Mouse (Mus musculus): ENCODE measurements around the gene Ehd1.
"Not testable (repeated sequence)": the region's sequence is repeated elsewhere in the genome, so short reads cannot be mapped to it uniquely, and the experiment has no call there.

Gene Ehd1

GRCm38 (mm10) chr19:6281122-6282020 is 4.8 kb downstream of the Ehd1 start:
- DNase-seq: no peak

DNA sequence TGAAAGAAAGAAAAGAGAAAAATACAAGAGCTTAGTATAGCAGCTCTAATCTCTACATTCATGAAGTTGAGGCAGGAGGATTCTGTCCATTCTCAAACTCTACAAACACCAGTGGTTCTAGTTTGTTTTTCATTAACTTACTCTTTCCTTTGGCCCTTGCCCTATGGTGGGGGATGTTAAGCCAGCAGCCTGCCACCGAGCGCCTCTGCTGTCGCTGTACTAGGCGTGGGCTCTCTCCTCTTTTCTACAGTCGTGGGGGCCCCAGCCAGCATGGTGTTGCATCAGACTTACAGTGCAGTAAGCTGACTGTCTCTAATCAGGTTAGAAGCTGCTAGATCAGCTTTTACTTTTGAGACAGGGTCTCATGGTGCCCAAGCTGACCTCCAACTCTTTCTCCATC is 6.5 kb downstream of the Ehd1 start:
- no peak for DNase-seq

DNA sequence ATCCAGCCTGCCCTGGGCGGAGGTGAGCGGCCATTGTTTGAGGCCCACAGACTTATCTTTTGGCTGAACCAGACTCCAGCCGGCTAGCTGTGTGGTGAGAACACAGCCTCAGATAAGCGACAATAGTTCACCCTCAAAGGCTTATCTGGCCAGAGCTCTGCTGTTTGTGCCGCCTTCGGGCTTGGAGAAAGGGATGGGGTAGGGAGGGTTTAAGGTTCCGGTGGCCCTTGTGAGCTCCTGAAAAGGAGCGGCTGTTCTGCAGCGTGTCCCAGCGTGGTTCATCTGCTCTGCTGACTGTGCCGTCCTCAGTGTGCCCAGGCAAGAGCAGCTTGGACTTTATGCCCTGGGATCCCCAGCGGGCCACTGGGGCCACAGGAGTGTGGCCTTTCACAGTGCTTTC is 8.0 kb downstream of the Ehd1 start:
- no peak for DNase-seq

DNA sequence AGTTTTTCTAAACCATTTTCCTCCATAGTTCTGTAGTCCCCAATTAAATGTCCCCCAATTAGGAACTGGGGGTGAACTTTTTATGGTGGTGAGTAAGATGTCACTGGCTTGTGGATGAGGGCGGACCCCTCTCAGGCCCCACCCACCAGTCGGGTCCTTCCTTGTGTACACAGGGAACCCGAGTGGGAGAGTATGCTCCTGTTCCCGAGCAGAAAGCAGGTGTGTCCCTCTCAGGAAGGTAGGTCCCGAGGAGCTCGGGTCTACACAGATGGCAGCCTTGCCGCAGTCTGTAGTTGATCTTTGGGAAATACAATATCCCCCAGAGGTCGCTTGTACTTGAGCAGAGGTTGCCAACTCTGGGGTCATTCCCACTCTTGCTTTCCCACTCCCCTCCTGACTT is 8.7 kb downstream of the Ehd1 start:
- no peak for DNase-seq

GRCm38 (mm10) chr19:6285632-6286433 is 9.3 kb downstream of the Ehd1 start:
- DNase-seq: no peak

- DNase-seq: no peak
Observed at GRCm38 (mm10) chr19:6286434-6287401, 10.2 kb downstream of the Ehd1 start.

GRCm38 (mm10) chr19:6288236-6288894 is 11.8 kb downstream of the Ehd1 start:
- DNase-seq: no peak

DNA sequence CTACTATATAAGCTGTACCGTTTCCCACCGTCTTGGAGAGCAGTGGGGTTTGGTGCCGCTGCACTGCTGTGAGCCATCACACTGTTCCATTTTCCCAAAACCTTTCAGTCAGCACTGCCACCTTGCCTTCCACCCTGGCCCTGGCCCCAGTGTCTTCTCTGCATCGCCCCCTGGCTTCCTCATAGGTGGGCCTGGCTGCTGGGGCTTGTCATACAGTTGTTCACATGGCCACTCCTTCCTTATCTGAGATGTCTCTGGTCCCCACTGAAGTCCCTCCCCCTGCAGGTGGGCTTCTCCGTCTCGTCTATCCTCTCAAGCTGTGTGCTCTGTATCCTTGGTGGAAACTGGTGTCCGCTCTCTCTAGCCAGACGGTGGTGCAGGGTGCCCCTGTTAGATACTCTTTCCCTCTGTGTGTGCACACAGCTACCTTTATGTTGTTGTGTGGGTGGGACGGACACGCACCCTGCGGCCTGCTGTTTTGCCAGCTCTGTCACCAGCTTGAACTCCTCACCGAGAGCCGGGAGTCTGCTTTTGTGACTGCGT is 13.2 kb downstream of the Ehd1 start:
- no peak for DNase-seq

DNA sequence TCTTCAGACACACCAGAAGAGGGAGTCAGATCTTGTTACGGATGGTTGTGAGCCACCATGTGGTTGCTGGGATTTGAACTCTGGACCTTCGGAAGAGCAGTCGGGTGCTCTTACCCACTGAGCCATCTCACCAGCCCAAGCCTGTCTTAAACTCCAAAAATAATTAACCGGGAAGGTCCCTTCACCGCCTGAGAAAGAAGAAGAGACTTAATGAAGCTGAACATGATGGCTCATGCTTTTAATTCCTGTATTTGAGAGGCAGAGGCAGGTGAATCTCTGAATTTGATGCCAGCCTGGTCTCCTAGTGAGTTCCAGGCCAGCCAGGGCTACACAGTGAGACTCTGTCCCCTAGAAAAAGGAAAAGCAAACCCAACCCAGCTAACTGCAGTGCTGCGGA is 14.2 kb downstream of the Ehd1 start:
- DNase-seq: not testable (repeated sequence)

DNA sequence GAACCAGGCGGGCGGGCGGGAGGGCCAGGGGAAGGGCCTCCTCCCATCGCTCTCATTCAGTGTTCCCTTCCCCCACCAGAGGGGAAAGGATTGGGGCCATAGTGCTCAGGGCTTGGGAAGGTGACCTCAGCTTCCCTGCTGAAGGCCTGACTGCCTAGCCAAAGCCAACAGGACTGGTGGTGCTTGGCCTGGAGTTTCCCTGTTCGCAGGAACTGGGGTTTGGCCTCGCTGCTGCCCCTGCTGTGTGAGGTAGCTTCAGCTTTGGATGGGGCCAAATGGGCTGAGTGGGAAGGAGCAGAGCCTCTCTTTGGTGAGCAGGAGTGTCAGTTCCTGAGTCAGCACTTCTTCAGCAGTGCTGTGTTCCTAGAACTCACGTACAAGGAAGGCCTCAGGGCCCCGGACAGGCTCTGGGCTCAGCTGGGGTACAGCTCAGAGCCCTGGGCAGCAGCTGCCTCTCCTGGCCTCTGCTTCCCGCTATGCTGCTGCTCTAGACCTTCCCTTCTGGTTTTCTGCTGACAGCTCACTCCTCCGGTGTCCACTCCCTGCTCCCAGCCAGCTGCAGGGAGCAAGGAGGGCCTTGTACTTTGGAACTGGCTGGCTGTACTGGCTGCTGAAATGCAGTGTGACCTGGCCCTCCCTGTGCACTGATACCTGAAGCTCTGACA is 14.7 kb downstream of the Ehd1 start:
- DNase-seq: peak; percentile 77

GRCm38 (mm10) chr19:6292262-6292661 is 15.7 kb downstream of the Ehd1 start:
- no peak for DNase-seq

DNA sequence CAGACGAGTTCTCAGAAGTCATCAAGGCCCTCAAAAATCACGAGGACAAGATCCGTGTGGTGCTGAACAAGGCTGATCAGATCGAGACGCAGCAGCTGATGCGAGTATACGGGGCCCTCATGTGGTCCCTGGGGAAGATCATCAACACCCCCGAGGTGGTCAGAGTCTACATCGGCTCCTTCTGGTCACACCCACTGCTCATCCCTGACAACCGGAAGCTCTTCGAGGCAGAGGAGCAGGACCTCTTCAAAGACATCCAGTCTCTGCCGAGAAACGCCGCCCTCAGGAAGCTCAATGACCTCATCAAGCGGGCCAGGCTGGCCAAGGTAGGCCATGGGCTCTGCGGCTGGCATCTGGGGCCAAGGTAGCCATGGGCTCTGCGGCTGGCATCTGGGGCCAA is 17.8 kb downstream of the Ehd1 start:
- no peak for DNase-seq

- DNase-seq: no peak
Observed at GRCm38 (mm10) chr19:6296551-6297210, 20.2 kb downstream of the Ehd1 start.

- DNase-seq: no peak
Observed at GRCm38 (mm10) chr19:6297641-6298040, 21.1 kb downstream of the Ehd1 start.

DNA sequence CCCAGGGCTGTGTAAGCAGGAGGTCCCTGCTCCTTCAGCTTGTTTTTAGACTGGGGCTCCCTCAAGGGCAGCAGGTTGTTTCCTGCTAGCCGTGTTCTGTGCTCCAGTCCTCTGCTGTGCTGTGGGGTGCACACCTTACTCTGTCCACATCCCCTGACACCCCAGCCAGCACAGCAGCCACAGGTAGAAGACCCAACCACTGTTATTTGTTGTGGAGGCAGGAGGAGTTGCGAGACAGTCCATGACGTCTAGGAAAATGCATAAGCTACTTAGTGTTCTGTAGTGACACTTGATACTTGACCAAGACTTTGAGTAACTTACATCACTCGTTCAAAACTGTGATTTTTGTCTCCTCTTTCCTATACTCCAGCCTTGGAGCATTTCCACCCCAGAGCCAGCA is 22.5 kb downstream of the Ehd1 start:
- DNase-seq: no peak

GRCm38 (mm10) chr19:6299450-6300267 is 23.1 kb downstream of the Ehd1 start:
- DNase-seq: no peak

DNA sequence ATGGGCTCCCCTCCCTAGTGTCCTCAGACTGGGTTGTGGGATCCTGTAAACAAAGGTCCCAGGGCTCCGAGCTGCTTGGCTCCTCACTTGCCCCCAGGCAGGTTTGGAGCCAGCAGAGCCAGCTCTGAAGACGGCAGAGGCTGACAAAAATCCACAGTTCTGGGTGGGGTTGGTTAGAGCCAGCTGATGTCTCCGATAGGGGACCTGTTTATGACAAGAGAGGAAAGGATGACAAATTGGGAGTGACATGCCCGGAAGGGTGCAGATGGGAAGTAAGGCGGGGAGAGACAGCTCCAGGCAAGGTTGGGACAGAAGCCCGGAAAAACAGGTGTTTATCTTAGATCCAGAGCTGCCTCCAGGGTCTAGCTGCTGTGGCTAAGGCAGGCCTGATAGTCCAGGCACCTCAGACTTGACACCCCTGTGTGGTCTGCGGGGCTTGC is 23.9 kb downstream of the Ehd1 start:
- no peak for DNase-seq

GRCm38 (mm10) chr19:6302114-6302513 is 25.6 kb downstream of the Ehd1 start:
- DNase-seq: no peak

DNA sequence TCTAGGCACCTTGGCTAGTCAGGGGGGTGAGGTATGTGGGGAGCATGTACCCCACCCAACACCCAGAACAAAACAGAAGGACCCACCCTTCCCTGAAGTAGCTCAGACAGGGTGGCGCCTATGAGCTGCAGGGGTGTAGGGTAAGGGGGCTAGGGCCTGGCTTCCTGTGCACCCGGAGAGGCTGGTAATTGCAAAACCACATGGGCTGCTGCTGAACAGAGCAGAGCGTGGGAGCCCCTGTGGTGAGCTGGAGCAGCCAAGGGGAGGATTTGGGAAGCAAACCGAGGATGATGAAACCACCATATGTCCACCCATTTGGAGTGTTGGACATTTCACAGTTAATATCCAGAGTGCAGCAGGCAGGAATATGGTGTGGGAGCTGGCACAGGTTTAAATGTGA is 26.0 kb downstream of the Ehd1 start:
- DNase-seq: peak; percentile 88

DNA sequence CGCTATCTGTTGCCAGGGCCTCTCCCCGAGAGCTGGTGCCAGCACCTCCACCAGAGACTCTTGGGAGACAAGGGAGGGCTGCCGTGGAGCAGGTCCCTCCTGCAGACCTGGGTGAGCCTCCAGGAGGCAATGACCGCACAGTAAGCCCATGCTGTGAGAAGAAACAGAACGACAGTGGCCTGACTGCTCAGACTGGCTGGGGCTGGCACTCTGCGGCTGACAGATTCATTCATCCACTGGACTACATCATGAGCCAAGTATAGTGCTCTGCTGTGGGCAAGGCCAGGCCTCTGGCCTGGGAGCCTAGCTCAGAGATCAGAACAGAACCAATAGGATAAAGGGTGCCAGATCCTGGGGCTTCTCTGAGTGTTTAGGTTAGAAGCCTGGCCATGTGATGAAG is 27.3 kb downstream of the Ehd1 start:
- no peak for DNase-seq
